Mouse (Mus musculus): Measurements from ENCODE around the gene Scly. TPM values are rescaled to one million over a fixed set of nuclear protein-coding genes. Genes with fewer than 3 reads are reported as not detected.

Gene Scly
- polyA plus RNA-seq, 1 experiment from 2014 or later: 12.1 TPM

DNA sequence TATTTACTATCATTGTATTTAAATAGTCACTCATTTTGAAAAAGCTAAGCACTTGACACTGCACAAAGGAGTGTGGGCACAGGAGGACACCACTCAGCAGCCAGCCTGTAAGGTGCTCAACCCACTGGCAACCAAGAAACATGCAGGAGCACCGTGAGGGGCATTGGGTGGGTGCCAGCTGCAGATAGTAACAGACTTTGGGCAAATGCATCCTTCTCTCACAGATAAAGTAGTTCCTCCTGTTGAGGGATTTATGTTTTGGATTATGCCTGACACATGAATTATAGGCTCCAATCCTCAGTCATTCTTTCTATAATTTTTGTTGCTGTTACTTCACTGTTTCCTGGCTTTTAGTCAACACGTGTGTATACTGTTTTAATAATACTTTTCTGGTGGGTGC lies 20.7 kb upstream of the Scly start:
- no peaks in the 10 kb centered on the region for H3K9me3 ChIP-seq
- H3K27me3 ChIP-seq: no peaks in the 10 kb centered on the region
- H3K4me2 ChIP-seq (replicated peaks): no peak overlapping the region
- H3K4me3 ChIP-seq: no peak overlapping the region
- no peaks in the 10 kb centered on the region for H3K4me1 ChIP-seq
- no peak for ATAC-seq (ENCODE audit: low FRiP score, low read depth)
- peaks cover 53% of the 10 kb centered on the region for H3K36me3 ChIP-seq
- WGBS: 88% methylated on average over 2 of the region's 2 CpGs
- H3K9ac ChIP-seq (replicated peaks): no peak overlapping the region
- no peak overlapping the region for H3K27ac ChIP-seq (replicated peaks)

DNA sequence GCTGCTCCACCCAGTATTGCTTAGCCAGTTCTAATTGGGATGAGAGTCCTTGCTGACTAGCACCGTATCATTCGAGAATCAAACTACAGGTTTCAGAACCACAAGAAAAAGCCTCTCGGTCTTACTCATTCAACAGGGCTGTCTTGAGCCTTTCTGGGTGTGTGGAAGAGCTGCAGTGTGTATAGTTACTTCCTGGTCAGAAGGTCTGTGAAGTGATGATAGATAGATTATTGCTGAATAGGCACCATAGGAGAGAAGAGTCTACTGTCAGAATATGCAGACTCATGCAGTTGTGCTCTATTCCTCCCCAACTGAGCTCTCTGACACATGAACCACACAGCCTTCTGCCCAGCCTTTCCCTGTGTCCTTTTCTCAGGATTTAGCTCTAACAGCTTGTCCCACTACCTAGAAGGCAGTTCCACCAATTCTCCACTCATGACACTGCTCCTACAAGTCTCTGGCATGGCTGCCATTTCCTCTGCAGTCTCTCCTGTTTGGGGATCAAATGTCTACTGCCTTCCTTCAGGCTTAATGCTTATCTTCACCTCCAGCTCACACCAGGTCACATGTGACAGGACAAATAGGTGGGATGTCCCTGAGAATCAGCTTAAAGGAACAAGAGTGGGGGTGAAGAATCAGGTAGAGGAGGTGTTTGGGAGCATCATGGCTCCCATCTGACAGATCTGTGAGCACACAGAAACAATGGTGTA lies 19.6 kb upstream of the Scly start:
- no peak overlapping the region for H3K4me2 ChIP-seq (replicated peaks)
- no peak overlapping the region for H3K4me3 ChIP-seq
- no peaks in the 10 kb centered on the region for H3K27me3 ChIP-seq
- H3K9me3 ChIP-seq: no peaks in the 10 kb centered on the region
- H3K27ac ChIP-seq (replicated peaks): no peak overlapping the region
- no peaks in the 10 kb centered on the region for H3K4me1 ChIP-seq
- peaks cover 59% of the 10 kb centered on the region for H3K36me3 ChIP-seq
- 97% methylated on average over 3 of the region's 3 CpGs for WGBS
- H3K9ac ChIP-seq (replicated peaks): no peak overlapping the region
- no peak for ATAC-seq (ENCODE audit: low FRiP score, low read depth)

GRCm38 (mm10) chr1:91279126-91279525 lies 19.0 kb upstream of the Scly start:
- 96% methylated on average over 1 of the region's 1 CpGs for WGBS
- no peak overlapping the region for H3K9ac ChIP-seq (replicated peaks)
- peaks cover 63% of the 10 kb centered on the region for H3K36me3 ChIP-seq
- H3K4me2 ChIP-seq (replicated peaks): no peak overlapping the region
- H3K4me3 ChIP-seq: no peak overlapping the region
- no peaks in the 10 kb centered on the region for H3K4me1 ChIP-seq
- no peaks in the 10 kb centered on the region for H3K27me3 ChIP-seq
- H3K9me3 ChIP-seq: no peaks in the 10 kb centered on the region
- ATAC-seq (ENCODE audit: low FRiP score, low read depth): no peak
- no peak overlapping the region for H3K27ac ChIP-seq (replicated peaks)

DNA sequence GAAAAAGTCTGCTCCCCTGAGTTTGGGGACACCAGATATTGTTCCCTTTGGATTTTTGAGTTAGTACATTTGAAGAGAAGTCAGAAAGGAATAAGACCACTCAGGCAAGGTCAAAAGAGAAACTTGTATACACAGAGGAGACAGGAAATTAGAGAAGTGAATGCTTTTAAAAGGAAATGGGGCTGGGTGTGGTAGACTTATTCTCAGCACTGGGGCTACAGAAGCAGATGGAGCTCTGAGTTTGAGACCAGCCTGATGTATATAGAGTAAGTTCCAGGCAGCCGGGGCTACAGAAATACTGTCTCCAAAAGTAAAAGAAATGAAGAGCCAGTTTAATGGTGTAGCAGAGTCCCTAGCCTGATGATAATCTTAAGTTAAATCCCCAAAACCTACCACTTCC lies 15.6 kb upstream of the Scly start:
- Histone ChIP-seq H3K9ac (replicated peaks) (no peak overlapping the region), H3K4me3 (no peak overlapping the region), H3K27ac (replicated peaks) (no peak overlapping the region), H3K4me1 (no peaks in the 10 kb centered on the region), H3K36me3 (peaks cover 70% of the 10 kb centered on the region), H3K27me3 (no peaks in the 10 kb centered on the region), H3K4me2 (replicated peaks) (no peak overlapping the region), H3K9me3 (no peaks in the 10 kb centered on the region)
- WGBS: 100% methylated on average over 1 of the region's 1 CpGs
- no peak for ATAC-seq (ENCODE audit: low FRiP score, low read depth)

DNA sequence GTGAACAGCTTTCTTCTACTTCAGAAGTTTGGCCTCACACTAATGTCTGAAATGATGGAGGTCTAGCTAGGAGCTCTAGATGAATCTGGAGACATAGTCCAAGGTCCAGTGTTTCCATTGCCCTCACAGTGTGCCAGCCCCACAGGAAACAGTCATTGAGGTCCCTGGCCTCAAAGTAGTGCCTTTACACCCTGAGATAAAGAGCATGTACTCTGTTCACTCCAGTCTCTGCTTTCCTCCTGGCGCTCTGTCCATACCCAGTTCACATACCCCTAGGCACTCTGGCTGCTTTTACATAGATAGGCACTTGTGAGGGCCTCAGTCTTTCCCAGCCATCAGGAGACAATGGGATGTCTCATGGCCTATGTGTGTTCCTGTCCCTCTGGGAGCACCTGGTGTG lies 8.8 kb upstream of the Scly start:
- no peak overlapping the region for H3K9ac ChIP-seq (replicated peaks)
- no peaks in the 10 kb centered on the region for H3K27me3 ChIP-seq
- H3K36me3 ChIP-seq: peaks cover 42% of the 10 kb centered on the region
- no peaks in the 10 kb centered on the region for H3K4me1 ChIP-seq
- no peaks in the 10 kb centered on the region for H3K9me3 ChIP-seq
- no peak overlapping the region for H3K4me2 ChIP-seq (replicated peaks)
- no peak overlapping the region for H3K27ac ChIP-seq (replicated peaks)
- 100% methylated on average over 1 of the region's 1 CpGs for WGBS
- H3K4me3 ChIP-seq: no peak overlapping the region
- ATAC-seq (ENCODE audit: low FRiP score, low read depth): no peak

GRCm38 (mm10) chr1:91292101-91292825 lies 5.9 kb upstream of the Scly start:
- no peak overlapping the region for H3K9ac ChIP-seq (replicated peaks)
- no peak overlapping the region for H3K4me2 ChIP-seq (replicated peaks)
- H3K27me3 ChIP-seq: no peaks in the 10 kb centered on the region
- H3K4me1 ChIP-seq: no peaks in the 10 kb centered on the region
- peaks cover 16% of the 10 kb centered on the region; the same call in 1 of the 2 replicates for H3K36me3 ChIP-seq
- no peak overlapping the region for H3K4me3 ChIP-seq
- no peak for ATAC-seq (ENCODE audit: low FRiP score, low read depth)
- no peak overlapping the region for H3K27ac ChIP-seq (replicated peaks)
- 93% methylated on average over 11 of the region's 11 CpGs for WGBS
- no peaks in the 10 kb centered on the region for H3K9me3 ChIP-seq

GRCm38 (mm10) chr1:91295544-91295943 lies 2.6 kb upstream of the Scly start:
- Histone ChIP-seq H3K36me3 (0 out of 2 replicates have a peak, but pooled peaks cover 6% of the 10 kb centered on the region), H3K4me2 (replicated peaks) (no peak overlapping the region), H3K9ac (replicated peaks) (no peak overlapping the region), H3K27me3 (no peaks in the 10 kb centered on the region), H3K4me1 (peaks cover 13% of the 10 kb centered on the region), H3K9me3 (no peaks in the 10 kb centered on the region), H3K4me3 (no peak overlapping the region), H3K27ac (replicated peaks) (no peak overlapping the region)
- WGBS: 95% methylated on average over 6 of the region's 6 CpGs
- ATAC-seq (ENCODE audit: low FRiP score, low read depth): no peak

DNA sequence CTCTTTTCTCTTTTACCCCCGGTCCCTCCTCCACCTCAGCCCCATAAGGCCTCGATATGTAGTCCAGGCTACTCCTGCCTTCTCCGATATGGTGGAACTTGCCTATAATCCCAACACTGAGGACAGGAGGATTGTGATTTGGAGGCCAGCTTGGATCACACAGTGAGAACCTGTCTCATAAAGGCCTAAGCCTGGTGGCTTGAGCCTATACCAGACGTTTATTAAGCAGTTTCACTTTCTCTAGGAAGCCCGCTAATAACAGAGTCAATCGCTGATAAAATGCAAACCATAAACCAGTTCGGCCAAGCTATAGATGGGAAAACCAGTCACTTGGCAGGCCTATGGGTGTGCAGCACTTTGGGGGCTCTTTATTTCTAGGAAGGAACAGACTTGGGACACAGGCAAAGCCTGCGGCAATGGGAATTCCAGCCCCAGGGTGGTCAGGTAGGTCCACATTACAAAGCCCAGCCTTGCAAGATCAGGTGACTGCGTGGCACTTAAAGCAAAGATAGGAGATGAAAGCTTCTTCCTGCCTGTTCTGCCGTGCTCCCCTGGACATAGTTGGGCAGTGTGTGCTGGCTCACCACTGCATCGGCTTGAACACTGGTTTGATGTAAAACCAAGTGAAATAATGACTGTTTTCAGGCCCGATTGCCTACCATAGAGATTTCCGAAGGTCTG lies 1.0 kb downstream of the Scly start:
- Histone ChIP-seq H3K4me2 (replicated peaks) (peak overlapping the region; percentile 76), H3K9me3 (no peaks in the 10 kb centered on the region), H3K4me1 (peaks cover 13% of the 10 kb centered on the region), H3K27me3 (no peaks in the 10 kb centered on the region), H3K9ac (replicated peaks) (peak overlapping the region; percentile 67), H3K36me3 (0 out of 2 replicates have a peak, but pooled peaks cover 2% of the 10 kb centered on the region), H3K27ac (replicated peaks) (no peak overlapping the region), H3K4me3 (peak overlapping the region; percentile 76)
- no peak for ATAC-seq (ENCODE audit: low FRiP score, low read depth)
- WGBS: 86% methylated on average over 13 of the region's 13 CpGs

DNA sequence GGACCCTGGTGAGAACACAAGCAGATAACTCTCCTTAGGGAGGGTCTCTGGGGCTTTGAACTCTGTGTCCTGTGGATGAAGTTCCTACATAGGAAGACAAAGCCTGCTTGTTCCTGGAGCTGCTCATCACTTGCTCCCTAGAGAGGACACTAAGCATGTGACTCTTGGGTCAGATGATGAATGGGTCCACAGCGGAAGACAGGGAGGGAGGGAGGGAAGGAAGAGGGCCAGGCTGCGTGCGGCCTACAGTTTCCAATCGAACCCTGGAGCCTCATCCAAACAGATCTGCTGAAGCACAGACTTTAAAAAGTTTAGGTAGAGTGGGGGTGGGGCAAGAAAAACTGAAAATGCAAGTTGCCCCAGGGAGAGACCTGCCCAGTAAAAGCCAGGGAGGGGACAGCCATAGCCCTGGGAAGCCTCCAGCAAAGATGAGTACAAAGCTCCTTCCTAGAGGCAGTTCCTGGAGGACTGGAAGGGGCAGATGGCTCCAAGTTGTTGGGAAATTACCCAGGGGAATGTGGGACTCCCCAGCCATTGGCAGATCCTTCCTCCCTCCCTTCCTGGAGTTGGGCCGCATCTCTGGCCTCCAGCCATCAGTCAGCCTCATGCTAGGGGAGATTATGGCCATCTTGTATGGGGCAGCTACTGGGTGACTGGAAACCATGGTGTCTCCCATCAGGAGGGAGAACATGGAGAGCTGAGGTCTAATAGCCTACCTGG lies 1.7 kb downstream of the Scly start:
- H3K27me3 ChIP-seq: no peaks in the 10 kb centered on the region
- H3K9me3 ChIP-seq: no peaks in the 10 kb centered on the region
- peaks cover 13% of the 10 kb centered on the region for H3K4me1 ChIP-seq
- no peak overlapping the region for H3K9ac ChIP-seq (replicated peaks)
- no peak for ATAC-seq (ENCODE audit: low FRiP score, low read depth)
- no peak overlapping the region for H3K4me3 ChIP-seq
- no peak overlapping the region for H3K4me2 ChIP-seq (replicated peaks)
- 92% methylated on average over 5 of the region's 5 CpGs for WGBS
- H3K27ac ChIP-seq (replicated peaks): no peak overlapping the region
- 0 out of 2 replicates have a peak, but pooled peaks cover 2% of the 10 kb centered on the region for H3K36me3 ChIP-seq

DNA sequence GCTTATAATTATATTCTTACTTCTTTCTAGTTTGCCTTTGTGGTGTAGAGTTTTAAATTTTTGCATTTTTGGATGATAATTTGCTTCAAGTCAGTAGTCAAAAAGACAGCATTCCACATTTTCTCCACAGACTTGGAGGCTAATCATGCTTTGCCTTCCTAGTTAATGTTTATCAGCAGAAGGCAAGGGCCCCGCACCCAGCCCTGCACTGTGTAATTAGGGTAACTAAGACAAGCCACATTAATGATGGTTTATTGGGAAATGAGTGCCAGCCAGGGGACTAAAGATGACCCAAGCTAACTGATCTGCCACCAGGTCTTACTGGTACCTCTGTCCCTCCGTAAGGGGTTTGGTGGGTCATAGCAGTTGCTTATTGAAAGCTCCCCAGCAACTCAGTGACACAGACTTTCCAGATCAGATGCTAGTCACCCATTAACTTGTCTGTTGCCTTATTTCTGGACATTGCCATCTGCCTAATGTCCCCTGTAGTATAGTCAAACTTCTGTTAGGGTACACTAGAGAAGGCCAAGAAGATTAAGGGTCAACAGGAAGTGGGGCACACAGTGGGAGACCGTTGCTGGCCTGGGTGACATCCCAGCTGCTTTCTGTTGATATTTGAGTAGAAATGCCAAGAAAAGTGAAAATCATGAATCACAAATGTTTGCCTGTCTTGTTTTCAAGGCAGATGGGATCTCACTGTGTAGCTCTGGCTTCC lies 3.2 kb downstream of the Scly start:
- Histone ChIP-seq H3K27ac (replicated peaks) (no peak overlapping the region), H3K4me3 (no peak overlapping the region), H3K4me1 (peaks cover 13% of the 10 kb centered on the region), H3K36me3 (peaks cover 15% of the 10 kb centered on the region), H3K4me2 (replicated peaks) (no peak overlapping the region), H3K9ac (replicated peaks) (no peak overlapping the region), H3K27me3 (no peaks in the 10 kb centered on the region), H3K9me3 (no peaks in the 10 kb centered on the region)
- 89% methylated on average over 3 of the region's 3 CpGs for WGBS
- ATAC-seq (ENCODE audit: low FRiP score, low read depth): no peak

DNA sequence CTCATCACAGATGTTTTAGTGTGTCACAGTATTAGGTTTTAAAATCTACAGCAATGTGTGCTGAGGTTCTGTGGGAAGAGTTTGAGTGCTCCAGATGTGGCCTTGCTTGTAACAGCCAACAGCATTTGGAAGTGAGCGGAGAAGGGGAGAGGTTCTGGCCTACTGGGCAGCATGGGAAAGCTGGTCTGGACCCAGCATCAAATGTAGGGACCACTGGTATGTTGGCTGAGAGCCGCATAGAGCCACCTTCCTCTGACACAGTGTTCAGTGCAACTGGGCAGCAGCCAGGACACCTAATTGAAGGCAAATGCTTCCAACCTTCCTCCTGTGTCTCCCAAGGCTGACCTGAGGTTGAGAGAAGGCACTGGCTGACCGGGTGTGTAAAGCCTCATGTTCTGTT lies 3.9 kb downstream of the Scly start:
- Histone ChIP-seq H3K36me3 (peaks cover 16% of the 10 kb centered on the region), H3K27me3 (no peaks in the 10 kb centered on the region), H3K9ac (replicated peaks) (no peak overlapping the region), H3K4me3 (no peak overlapping the region), H3K4me2 (replicated peaks) (no peak overlapping the region), H3K27ac (replicated peaks) (no peak overlapping the region), H3K4me1 (peaks cover 13% of the 10 kb centered on the region), H3K9me3 (no peaks in the 10 kb centered on the region)
- 89% methylated on average over 3 of the region's 3 CpGs for WGBS
- ATAC-seq (ENCODE audit: low FRiP score, low read depth): no peak
